9 mouse cellular contexts compared by ENCODE assay signal in genomic region chr5:100043361-100043760, GRCm38 (mm10). TPM values are rescaled to one million over a fixed set of nuclear protein-coding genes. Genes with fewer than 3 reads are reported as not detected.
DNase-seq lines count a peak whose midpoint lies in the region; ATAC-seq and TF ChIP-seq lines count a peak whose summit lies in the region.
"Had no signal": no experiment of that assay in that cellular context is flagged by ENCODE, and none has a peak within 500 bp of the region (broad histone marks: within the 10 kb centered on the region; RNA-seq: fewer than 3 reads in every experiment).

No protein-coding gene starts in this region.

- ATAC-seq in intestine, embryonic 16.5 days = peak; percentile 8; the same call in 1 of the 2 replicates
- ATAC-seq in intestine, embryonic 15.5 days = no peak
- ATAC-seq in hindbrain, embryonic 13.5 days (ENCODE audit: low FRiP score) = no peak

- no peaks in the 10 kb centered on the region for H3K36me3 ChIP-seq in intestine, embryonic 16.5 days (ENCODE audit: control insufficient read depth, insufficient read depth, low read length)
- no peaks in the 10 kb centered on the region for H3K36me3 ChIP-seq in intestine, embryonic 15.5 days
- H3K36me3 ChIP-seq in ES-E14 (ENCODE audit: control insufficient read depth, insufficient read depth, low read length, poor library complexity, severe bottlenecking) = peaks cover 2% of the 10 kb centered on the region; the same call in 1 of the 2 replicates
- no peaks in the 10 kb centered on the region for H3K36me3 ChIP-seq in hindbrain, embryonic 13.5 days

- H3K27me3 ChIP-seq in intestine, embryonic 16.5 days (replicated peaks; ENCODE audit: control insufficient read depth, insufficient read depth, low read length) = no peaks in the 10 kb centered on the region
- H3K27me3 ChIP-seq in intestine, embryonic 15.5 days (replicated peaks) = no peaks in the 10 kb centered on the region
- H3K27me3 ChIP-seq in hindbrain, embryonic 13.5 days = no peaks in the 10 kb centered on the region
- H3K27me3 ChIP-seq: limb, embryonic 15.5 days had no signal

- 62% methylated on average over 5 of the region's 5 CpGs for WGBS in intestine, embryonic 16.5 days
- 57% methylated on average over 5 of the region's 5 CpGs for WGBS in intestine, embryonic 15.5 days
- 77% methylated on average over 5 of the region's 5 CpGs for WGBS in hindbrain, embryonic 13.5 days

- DNase-seq in ES-E14 (ENCODE audit: low read depth, low spot score) = no peak
- DNase-seq in cerebellum, adult 18-20 months = peak; percentile 73
- peak; percentile 52 for DNase-seq in layer of hippocampus, adult 9-11 months
- DNase-seq in thymus, adult 18-20 months = no peak
- DNase-seq in left cerebral cortex, adult 18-20 months (ENCODE audit: low spot score in 2 of 2) = no peak

- in situ Hi-C loops in ES-E14 (cut with MboI; ENCODE audit: low sequenced_read_pairs in 2 of 2, unreplicated experiment in 2 of 2) = no loop called here

- no peak overlapping the region for H3K4me3 ChIP-seq in intestine, embryonic 16.5 days (ENCODE audit: low read length)
- H3K4me3 ChIP-seq in intestine, embryonic 15.5 days (replicated peaks) = no peak overlapping the region
- peak overlapping the region; percentile 15 to 36; a peak in 2 of 4 replicates for H3K4me3 ChIP-seq in ES-E14 (ENCODE audit: insufficient read depth in 1 of 2, low read depth in 1 of 2, low read length in 2 of 2, poor library complexity in 1 of 2, severe bottlenecking in 1 of 2)
- no peak overlapping the region for H3K4me3 ChIP-seq in hindbrain, embryonic 13.5 days
- H3K4me3 ChIP-seq: limb, embryonic 15.5 days had no signal

- peak overlapping the region; percentile 49; the same call in 1 of the 2 replicates for H3K27ac ChIP-seq in intestine, embryonic 16.5 days (ENCODE audit: low read length)
- no peak overlapping the region for H3K27ac ChIP-seq in intestine, embryonic 15.5 days
- H3K27ac ChIP-seq in ES-E14 (ENCODE audit: insufficient read depth, low read depth, low read length, poor library complexity, severe bottlenecking) = peak overlapping the region; percentile 90; the same call in 1 of the 2 replicates
- no peak overlapping the region for H3K27ac ChIP-seq in hindbrain, embryonic 13.5 days
- H3K27ac ChIP-seq: limb, embryonic 15.5 days had no signal

- H3K4me1 ChIP-seq in intestine, embryonic 16.5 days (ENCODE audit: control insufficient read depth, insufficient read depth, low read length) = peaks cover 28% of the 10 kb centered on the region
- peaks cover 14% of the 10 kb centered on the region for H3K4me1 ChIP-seq in intestine, embryonic 15.5 days (replicated peaks)
- peaks cover 8 to 9% of the 10 kb centered on the region in 2 experiments for H3K4me1 ChIP-seq in ES-E14 (ENCODE audit: control insufficient read depth in 2 of 2, insufficient read depth in 2 of 2, low read length in 2 of 2, poor library complexity in 1 of 2)
- peaks cover 60% of the 10 kb centered on the region for H3K4me1 ChIP-seq in hindbrain, embryonic 13.5 days (replicated peaks)

- no peak overlapping the region for H3K9ac ChIP-seq in intestine, embryonic 16.5 days (ENCODE audit: low read depth, low read length)
- no peak overlapping the region for H3K9ac ChIP-seq in intestine, embryonic 15.5 days
- H3K9ac ChIP-seq in ES-E14 (ENCODE audit: insufficient read depth, low read depth, low read length, poor library complexity, severe bottlenecking) = no peak overlapping the region
- H3K9ac ChIP-seq in hindbrain, embryonic 13.5 days = no peak overlapping the region
- H3K9ac ChIP-seq: limb, embryonic 15.5 days had no signal

- no peaks in the 10 kb centered on the region for H3K9me3 ChIP-seq in intestine, embryonic 16.5 days (ENCODE audit: control insufficient read depth, low read length)
- no peaks in the 10 kb centered on the region for H3K9me3 ChIP-seq in intestine, embryonic 15.5 days
- H3K9me3 ChIP-seq in ES-E14 (ENCODE audit: control insufficient read depth, insufficient read depth, low read depth, low read length) = no peaks in the 10 kb centered on the region
- H3K9me3 ChIP-seq in hindbrain, embryonic 13.5 days = no peaks in the 10 kb centered on the region
- H3K9me3 ChIP-seq: limb, embryonic 15.5 days had no signal

- H3K4me2 ChIP-seq in intestine, embryonic 16.5 days (ENCODE audit: low read depth, low read length) = no peak overlapping the region
- no peak overlapping the region for H3K4me2 ChIP-seq in intestine, embryonic 15.5 days (replicated peaks)
- H3K4me2 ChIP-seq in hindbrain, embryonic 13.5 days = no peak overlapping the region
- H3K4me2 ChIP-seq: limb, embryonic 15.5 days had no signal

TF ChIP-seq in ES-E14, 5 proteins besides CTCF, POLR2A, EP300 and RAD21:
- TF ChIP-seq MAFK (IDR thresholded peaks at IDR 0.05; ENCODE audit: insufficient read depth, low read depth, low read length) (no peak), ZNF384 (IDR thresholded peaks at IDR 0.05; ENCODE audit: low read depth, low read length) (no peak), CHD2 (IDR thresholded peaks at IDR 0.05; ENCODE audit: low read depth, low read length) (no peak), ZC3H11A (IDR thresholded peaks at IDR 0.05; ENCODE audit: borderline replicate concordance, low read depth, low read length) (no peak), HCFC1 (IDR thresholded peaks at IDR 0.05; ENCODE audit: borderline replicate concordance, insufficient read depth, low read length) (no peak)
TF ChIP-seq in ES-E14: peak in this region for 0.

RNA-seq across cellular contexts. Expression of gene Enoph1, which starts 3.6 kb away (rescaled TPM):
- polyA plus RNA-seq in intestine, embryonic 16.5 days (2015; fragmentation: Nextera tagmentation; extraction: Ambion mirVana) = 49.2 and 53.7 TPM in 2 replicates
- 49.2 and 49.8 TPM in 2 replicates for polyA plus RNA-seq in intestine, embryonic 15.5 days (2015; fragmentation: Nextera tagmentation; extraction: Ambion mirVana)
- 81.5 and 88.8 TPM in 2 replicates for total RNA-seq in ES-E14 (2012; rRNA removed)
- total RNA-seq in left cerebral cortex, adult 18-20 months (2021) = 10 to 100 TPM; 50.5 to 56.6 TPM
- polyA plus RNA-seq in hindbrain, embryonic 13.5 days (2015; fragmentation: Nextera tagmentation; extraction: Ambion mirVana) = 39.5 and 42.4 TPM in 2 replicates

RNA-seq across cellular contexts. Expression of gene Hnrnpdl, which starts 3.9 kb away (rescaled TPM):
- polyA plus RNA-seq in intestine, embryonic 16.5 days (2015; fragmentation: Nextera tagmentation; extraction: Ambion mirVana) = 90.9 and 102 TPM in 2 replicates
- 128 and 132 TPM in 2 replicates for polyA plus RNA-seq in intestine, embryonic 15.5 days (2015; fragmentation: Nextera tagmentation; extraction: Ambion mirVana)
- total RNA-seq in ES-E14 (2012; rRNA removed) = 177 and 184 TPM in 2 replicates
- 100 to 1,000 TPM; 144 to 182 TPM for total RNA-seq in left cerebral cortex, adult 18-20 months (2021)
- polyA plus RNA-seq in hindbrain, embryonic 13.5 days (2015; fragmentation: Nextera tagmentation; extraction: Ambion mirVana) = 231 and 237 TPM in 2 replicates

Comparison
In these comparisons a context has a peak if more than half of its experiments do, and no peak if none do; other contexts are left out.
1. H3K27ac ChIP-seq: peak in intestine, embryonic 16.5 days (single experiment) and ES-E14 (single experiment); none in intestine, embryonic 15.5 days (single experiment) and hindbrain, embryonic 13.5 days (single experiment).
2. H3K4me3 ChIP-seq: peak in ES-E14 (2 of 2); none in intestine, embryonic 16.5 days (single experiment), intestine, embryonic 15.5 days (single experiment) and hindbrain, embryonic 13.5 days (single experiment).
3. DNase-seq: peak in cerebellum, adult 18-20 months (2 of 2) and layer of hippocampus, adult 9-11 months (single experiment); none in ES-E14 (single experiment), thymus, adult 18-20 months (0 of 2) and left cerebral cortex, adult 18-20 months (0 of 2).